Mouse (Mus musculus): ENCODE data around the gene 1810046K07Rik. TPM values are rescaled to one million over a fixed set of nuclear protein-coding genes. Genes with fewer than 3 reads are reported as not detected.
A peak's percentile ranks its signal among the peaks of the same experiment; 100 is the strongest.

1810046K07Rik gene
- total RNA-seq, 2 experiments from 2014 or later = not detected

GRCm38 (mm10) chr9:51306351-51306750 is 22.4 kb downstream of the 1810046K07Rik start:
- DNase-seq (ENCODE audit: extremely low spot score in 1 of 2, low spot score in 1 of 2) = no peak

- peak in 1 of 2 experiments; percentile 28 for DNase-seq (ENCODE audit: extremely low spot score in 1 of 2, low spot score in 1 of 2)
Observed at GRCm38 (mm10) chr9:51305146-51305545, 23.6 kb downstream of the 1810046K07Rik start.

GRCm38 (mm10) chr9:51303980-51304379 is 24.7 kb downstream of the 1810046K07Rik start:
- no peak for DNase-seq (ENCODE audit: extremely low spot score in 1 of 2, low spot score in 1 of 2)

- no peak for DNase-seq (ENCODE audit: extremely low spot score in 1 of 2, low spot score in 1 of 2)
Observed at GRCm38 (mm10) chr9:51293541-51293940, 35.2 kb downstream of the 1810046K07Rik start.

GRCm38 (mm10) chr9:51292674-51293073 is 36.0 kb downstream of the 1810046K07Rik start:
- peak; percentile 61 to 82 for DNase-seq (ENCODE audit: extremely low spot score in 1 of 2, low spot score in 1 of 2)

GRCm38 (mm10) chr9:51290980-51291379 is 37.7 kb downstream of the 1810046K07Rik start:
- no peak for DNase-seq (ENCODE audit: extremely low spot score in 1 of 2, low spot score in 1 of 2)

GRCm38 (mm10) chr9:51286079-51286478 is 42.6 kb downstream of the 1810046K07Rik start:
- no peak for DNase-seq (ENCODE audit: extremely low spot score in 1 of 2, low spot score in 1 of 2)

GRCm38 (mm10) chr9:51278500-51279381 is 50.0 kb downstream of the 1810046K07Rik start, which contains the start of gene Colca2:
Colca2 (minus strand) TSS chr9:51278569.
- peak; percentile 42 to 50 for DNase-seq (ENCODE audit: extremely low spot score in 1 of 2, low spot score in 1 of 2)

GRCm38 (mm10) chr9:51277834-51278498 is 50.8 kb downstream of the 1810046K07Rik start:
- DNase-seq (ENCODE audit: extremely low spot score in 1 of 2, low spot score in 1 of 2) = no peak

GRCm38 (mm10) chr9:51274678-51275077 is 54.0 kb downstream of the 1810046K07Rik start:
- DNase-seq (ENCODE audit: extremely low spot score in 1 of 2, low spot score in 1 of 2) = no peak

GRCm38 (mm10) chr9:51273581-51274154 is 55.0 kb downstream of the 1810046K07Rik start:
- DNase-seq (ENCODE audit: extremely low spot score in 1 of 2, low spot score in 1 of 2) = no peak

GRCm38 (mm10) chr9:51272102-51272501 is 56.6 kb downstream of the 1810046K07Rik start:
- no peak for DNase-seq (ENCODE audit: extremely low spot score in 1 of 2, low spot score in 1 of 2)

GRCm38 (mm10) chr9:51271073-51271472 is 57.6 kb downstream of the 1810046K07Rik start:
- DNase-seq (ENCODE audit: extremely low spot score in 1 of 2, low spot score in 1 of 2) = no peak

GRCm38 (mm10) chr9:51268852-51269251 is 59.9 kb downstream of the 1810046K07Rik start:
- no peak for DNase-seq (ENCODE audit: extremely low spot score in 1 of 2, low spot score in 1 of 2)

- DNase-seq (ENCODE audit: extremely low spot score in 1 of 2, low spot score in 1 of 2) = no peak
Observed at GRCm38 (mm10) chr9:51258426-51258825, 70.3 kb downstream of the 1810046K07Rik start.

- no peak for DNase-seq (ENCODE audit: extremely low spot score in 1 of 2, low spot score in 1 of 2)
Observed at GRCm38 (mm10) chr9:51256780-51257502, 71.8 kb downstream of the 1810046K07Rik start.
